Mouse (Mus musculus): ENCODE measurements around the gene Card9. TPM values are rescaled to one million over a fixed set of nuclear protein-coding genes. Genes with fewer than 3 reads are reported as not detected.

The Card9 gene
- polyA plus RNA-seq, 1 experiment from 2014 or later = 2.1 TPM

DNA sequence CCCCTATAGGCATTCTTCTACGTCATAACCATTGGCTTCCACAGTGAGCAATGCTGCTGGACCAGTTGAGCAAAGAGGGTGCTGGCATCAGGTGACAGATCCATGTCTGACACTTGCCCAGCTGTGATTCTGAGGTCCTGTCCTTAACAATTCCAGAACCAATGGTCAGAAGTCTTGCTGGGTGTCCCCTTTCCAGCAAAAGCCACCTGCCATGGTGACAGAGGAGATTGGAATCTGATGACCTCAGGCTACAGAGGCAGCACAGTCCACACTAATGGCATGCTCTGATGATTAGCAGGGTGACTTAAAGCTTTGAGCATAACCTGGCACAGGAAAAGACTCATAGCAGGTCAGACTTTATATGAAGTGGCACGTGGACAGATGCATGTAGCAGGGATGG is 55.2 kb downstream of the Card9 start:
- 69% methylated on average over 2 of the region's 2 CpGs for WGBS (ENCODE audit: insufficient replicate concordance)

DNA sequence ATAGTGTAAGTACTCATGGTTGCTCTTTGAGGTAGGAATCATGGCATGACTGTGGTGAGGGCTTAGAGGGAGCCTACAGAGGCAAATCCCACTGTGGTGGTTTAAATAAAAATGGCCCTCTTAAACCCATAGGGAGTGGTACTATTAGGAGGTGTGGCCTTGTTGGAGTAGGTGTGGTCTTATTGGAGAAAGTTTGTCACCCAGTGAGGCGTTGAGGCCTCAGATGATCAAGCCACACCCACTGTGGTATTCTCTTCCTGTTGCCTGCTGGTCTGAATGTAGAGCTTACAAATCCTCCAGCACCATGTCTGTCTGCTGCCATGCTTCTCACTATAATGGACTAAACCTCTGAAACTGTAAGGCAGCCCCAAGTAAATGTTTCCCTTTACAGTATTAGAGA is 56.0 kb downstream of the Card9 start:
- H3K4me3 ChIP-seq (ENCODE audit: low read depth, low read length) = no peak overlapping the region
- ATAC-seq = no peak
- H3K9ac ChIP-seq (replicated peaks) = no peak overlapping the region
- H3K27me3 ChIP-seq (ENCODE audit: insufficient read depth, low read length) = 0 out of 2 replicates have a peak, but pooled peaks cover 3% of the 10 kb centered on the region
- DNase-seq = no peak
- no peak for TF ChIP-seq CTCF (IDR thresholded peaks at IDR 0.05; ENCODE audit: low read depth)
- no peaks in the 10 kb centered on the region for H3K4me1 ChIP-seq (ENCODE audit: insufficient read depth)
- WGBS (ENCODE audit: insufficient replicate concordance) = 50% methylated on average over 1 of the region's 1 CpGs
- H3K9me3 ChIP-seq (ENCODE audit: low read length) = no peaks in the 10 kb centered on the region; the same call in 1 of the 2 replicates
- no peaks in the 10 kb centered on the region for H3K36me3 ChIP-seq (replicated peaks; ENCODE audit: insufficient read depth, low read length)
- H3K27ac ChIP-seq (ENCODE audit: low read depth) = no peak overlapping the region
- no peak overlapping the region for H3K4me2 ChIP-seq (ENCODE audit: low read depth, low read length)

More for the DNA sequence above, 55.2 kb downstream of the Card9 start:
- Histone ChIP-seq H3K4me3 (ENCODE audit: low read depth, low read length) (no peak overlapping the region), H3K36me3 (replicated peaks; ENCODE audit: insufficient read depth, low read length) (no peaks in the 10 kb centered on the region), H3K4me2 (ENCODE audit: low read depth, low read length) (no peak overlapping the region), H3K9ac (replicated peaks) (no peak overlapping the region), H3K4me1 (ENCODE audit: insufficient read depth) (no peaks in the 10 kb centered on the region), H3K27ac (ENCODE audit: low read depth) (no peak overlapping the region), H3K27me3 (ENCODE audit: insufficient read depth, low read length) (no peaks in the 10 kb centered on the region), H3K9me3 (ENCODE audit: low read length) (no peaks in the 10 kb centered on the region; the same call in 1 of the 2 replicates)
- no peak for DNase-seq
- no peak for TF ChIP-seq EP300 (IDR thresholded peaks at IDR 0.05; ENCODE audit: low read depth)
- no peak for TF ChIP-seq CTCF (IDR thresholded peaks at IDR 0.05; ENCODE audit: low read depth)
- ATAC-seq = no peak

Other genes with a start within 250 kb of the Card9 start
- 3.9 and 4.9 TPM in 2 replicates for gene Nacc2, start 237.7 kb downstream of the Card9 start, polyA plus RNA-seq (2015; fragmentation: Nextera tagmentation; extraction: Ambion mirVana)
- not detected in 2 replicates for gene Lhx3, start 152.6 kb downstream of the Card9 start, polyA plus RNA-seq (2015; fragmentation: Nextera tagmentation; extraction: Ambion mirVana)
- 3.7 and 4.1 TPM in 2 replicates for gene Qsox2, start 123.4 kb downstream of the Card9 start, polyA plus RNA-seq (2015; fragmentation: Nextera tagmentation; extraction: Ambion mirVana)
- gene Ccdc187, start 66.4 kb downstream of the Card9 start, polyA plus RNA-seq (2015; fragmentation: Nextera tagmentation; extraction: Ambion mirVana) = 0.01 TPM in 1 of 2 replicates, not detected in the other
- gene Gpsm1, start 45.4 kb downstream of the Card9 start, polyA plus RNA-seq (2015; fragmentation: Nextera tagmentation; extraction: Ambion mirVana) = 1.9 TPM in 2 replicates
- 7.5 and 7.9 TPM in 2 replicates for gene Dnlz, start 8.8 kb downstream of the Card9 start, polyA plus RNA-seq (2015; fragmentation: Nextera tagmentation; extraction: Ambion mirVana)
- 5.0 and 5.5 TPM in 2 replicates for gene Snapc4, start 19.7 kb upstream of the Card9 start, polyA plus RNA-seq (2015; fragmentation: Nextera tagmentation; extraction: Ambion mirVana)
- gene Entr1, start 28.4 kb upstream of the Card9 start, polyA plus RNA-seq (2015; fragmentation: Nextera tagmentation; extraction: Ambion mirVana) = 28.0 and 29.0 TPM in 2 replicates
- gene Pmpca, start 28.4 kb upstream of the Card9 start, polyA plus RNA-seq (2015; fragmentation: Nextera tagmentation; extraction: Ambion mirVana) = 38.8 and 41.3 TPM in 2 replicates
- gene Inpp5e, start 48.3 kb upstream of the Card9 start, polyA plus RNA-seq (2015; fragmentation: Nextera tagmentation; extraction: Ambion mirVana) = 3.3 and 3.4 TPM in 2 replicates
- 7.8 and 8.0 TPM in 2 replicates for gene Sec16a, start 84.3 kb upstream of the Card9 start, polyA plus RNA-seq (2015; fragmentation: Nextera tagmentation; extraction: Ambion mirVana)
- 2.0 and 2.1 TPM in 2 replicates for gene Notch1, start 155.7 kb upstream of the Card9 start, polyA plus RNA-seq (2015; fragmentation: Nextera tagmentation; extraction: Ambion mirVana)
- gene Egfl7, start 219.1 kb upstream of the Card9 start, polyA plus RNA-seq (2015; fragmentation: Nextera tagmentation; extraction: Ambion mirVana) = 49.6 and 53.0 TPM in 2 replicates
- gene Gm20532, start 225.7 kb upstream of the Card9 start, polyA plus RNA-seq (2015; fragmentation: Nextera tagmentation; extraction: Ambion mirVana) = not detected in 2 replicates
- 215 and 221 TPM in 2 replicates for gene Agpat2, start 243.5 kb upstream of the Card9 start, polyA plus RNA-seq (2015; fragmentation: Nextera tagmentation; extraction: Ambion mirVana)

Measured in liver, postnatal 0 days (tissue).